Mouse (Mus musculus) intestine, postnatal 0 days (tissue): ENCODE measurements at regions not wholly inside any gene's neighbourhood (a gene's known extent, or its start where the extent isn't known, plus 50 kb on each side); places are given as distances from the start of the nearest gene placed in this dataset.

Experiments used
- ATAC-seq: fragments of 200-750 bp; cut with Nextera tagmentation; 2 replicates; pipeline ENCODE4 v1.8.0; 2017; ENCODE audit warnings: mild to moderate bottlenecking, moderate TSS enrichment, moderate library complexity
- H3K27ac ChIP-seq: fragments of 300-500 bp; sonication (generic); 2 replicates; pipeline ENCODE4 v1.5.1; 2014; ENCODE audit warnings: mild to moderate bottlenecking, low read depth, low read length, moderate library complexity
- H3K27me3 ChIP-seq: fragments of 300-500 bp; sonication (generic); replicated peaks from 2 replicates; pipeline ENCODE4 v1.6.1; 2014; ENCODE audit warnings: low read length, mixed read lengths; ENCODE audit not compliant: control insufficient read depth, insufficient read depth
- H3K36me3 ChIP-seq: fragments of 300-500 bp; sonication (generic); 2 replicates; pipeline ENCODE4 v1.6.1; 2014; ENCODE audit warnings: mild to moderate bottlenecking, moderate library complexity; ENCODE audit not compliant: control insufficient read depth, insufficient read depth
- H3K4me1 ChIP-seq: fragments of 300-500 bp; sonication (generic); replicated peaks from 2 replicates; pipeline ENCODE4 v1.6.1; 2014; ENCODE audit warnings: antibody characterized with exemption, low read length, mixed read lengths; ENCODE audit not compliant: control insufficient read depth, insufficient read depth
- H3K4me2 ChIP-seq: fragments of 300-500 bp; sonication (generic); replicated peaks from 2 replicates; pipeline ENCODE4 v1.6.1; 2014; ENCODE audit warnings: low read depth, mild to moderate bottlenecking, moderate library complexity
- H3K4me3 ChIP-seq: fragments of 300-500 bp; sonication (generic); 2 replicates; pipeline ENCODE4 v1.5.1; 2014; ENCODE audit warnings: low read depth, low read length
- H3K9ac ChIP-seq: fragments of 300-500 bp; sonication (generic); 2 replicates; pipeline ENCODE4 v1.6.1; 2014; ENCODE audit warnings: mild to moderate bottlenecking, low read depth, low read length
- H3K9me3 ChIP-seq: fragments of 300-500 bp; sonication (generic); 2 replicates; pipeline ENCODE4 v1.6.1; 2016; ENCODE audit warnings: mixed run types; ENCODE audit not compliant: control insufficient read depth
- CTCF ChIP-seq: sonication (generic); IDR thresholded peaks from 2 replicates; pipeline ENCODE4 v1.5.1; 2016; ENCODE audit warnings: low read depth, mild to moderate bottlenecking, control low read depth, antibody characterized with exemption, moderate library complexity
- WGBS: fragments of 180-500 bp; shearing (Covaris S2); extraction: QIAGEN DNeasy Blood & Tissue Kit; methylation state at CpG from one replicate; pipeline ENCODE4 v1.1.7; 2014; 5-methylcytosine and 5-hydroxymethylcytosine counted together

DNA sequence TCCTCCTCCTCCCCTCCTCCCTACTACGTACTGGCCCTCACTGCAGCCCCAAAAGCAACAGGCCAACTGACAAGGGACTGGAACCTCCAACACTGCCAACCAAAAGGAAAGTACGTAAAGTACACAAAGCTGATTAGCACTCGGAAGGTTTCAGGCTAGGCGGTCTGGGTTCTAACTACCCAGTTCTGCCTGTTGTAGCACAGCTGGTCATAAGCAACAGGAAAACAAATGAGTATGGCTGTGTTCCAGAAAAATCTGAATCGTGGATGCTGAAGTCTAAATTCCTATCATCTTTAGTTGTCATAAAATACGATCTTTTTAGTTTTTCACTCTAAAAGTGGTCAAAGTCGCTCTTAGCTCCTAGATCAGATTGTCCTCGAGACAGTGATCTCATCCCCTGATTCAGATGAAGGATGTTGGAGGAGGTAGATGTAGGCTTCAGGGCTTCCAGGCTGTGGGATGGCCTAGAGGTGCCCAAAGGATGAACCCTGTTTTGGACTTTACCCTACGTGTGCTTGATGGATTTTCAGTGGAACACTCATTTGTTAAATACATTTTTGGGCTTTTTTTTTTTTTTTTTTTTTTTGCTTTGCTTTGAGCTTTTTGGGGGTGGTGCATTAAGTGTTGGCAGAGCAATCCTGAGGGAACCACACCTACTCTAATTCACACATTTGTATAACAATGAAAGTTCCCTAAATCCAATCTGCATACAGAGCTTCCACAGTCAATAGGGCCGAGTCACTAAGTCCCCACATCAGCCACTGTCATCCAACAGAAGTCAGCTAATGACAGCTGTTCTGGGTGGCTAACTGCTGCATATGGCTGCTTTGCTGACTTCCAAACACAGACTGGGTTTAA lies 55.6 kb upstream of the Fzd7 start:
- no peak overlapping the region for H3K27ac ChIP-seq
- no peaks in the 10 kb centered on the region for H3K27me3 ChIP-seq
- ATAC-seq: no peak
- H3K9me3 ChIP-seq: no peaks in the 10 kb centered on the region
- H3K36me3 ChIP-seq: no peaks in the 10 kb centered on the region
- TF ChIP-seq CTCF: no peak
- no peak overlapping the region for H3K4me3 ChIP-seq
- H3K9ac ChIP-seq: no peak overlapping the region
- 56% methylated on average over 9 of the region's 10 CpGs for WGBS
- H3K4me1 ChIP-seq: 0 out of 2 replicates have a peak, but pooled peaks cover 5% of the 10 kb centered on the region
- no peak overlapping the region for H3K4me2 ChIP-seq

DNA sequence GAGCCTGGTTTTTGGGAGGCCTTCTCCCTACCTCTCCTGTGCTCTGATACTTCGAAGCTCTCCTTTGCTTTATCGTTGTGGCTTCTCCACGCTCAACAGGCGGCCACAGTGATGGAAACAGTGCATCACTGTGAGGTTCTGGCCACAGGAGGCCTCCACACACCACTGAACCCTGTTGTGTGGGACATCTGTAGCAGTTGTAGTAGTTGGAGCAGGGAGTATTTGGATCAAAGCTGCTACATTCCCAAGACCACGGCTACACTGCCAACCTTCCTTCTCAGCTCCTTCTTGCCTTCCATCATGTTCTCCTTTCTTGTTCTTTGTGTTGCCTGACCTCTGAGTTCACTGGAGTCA lies 55.0 kb upstream of the Fzd7 start:
- no peak overlapping the region for H3K27ac ChIP-seq
- no peaks in the 10 kb centered on the region for H3K27me3 ChIP-seq
- H3K36me3 ChIP-seq: no peaks in the 10 kb centered on the region
- peak; percentile 68 for TF ChIP-seq CTCF
- H3K4me2 ChIP-seq: no peak overlapping the region
- 67% methylated on average over 5 of the region's 5 CpGs for WGBS
- H3K9me3 ChIP-seq: no peaks in the 10 kb centered on the region
- 0 out of 2 replicates have a peak, but pooled peaks have one; percentile 33 for ATAC-seq
- no peak overlapping the region for H3K9ac ChIP-seq
- H3K4me3 ChIP-seq: no peak overlapping the region
- 0 out of 2 replicates have a peak, but pooled peaks cover 5% of the 10 kb centered on the region for H3K4me1 ChIP-seq

DNA sequence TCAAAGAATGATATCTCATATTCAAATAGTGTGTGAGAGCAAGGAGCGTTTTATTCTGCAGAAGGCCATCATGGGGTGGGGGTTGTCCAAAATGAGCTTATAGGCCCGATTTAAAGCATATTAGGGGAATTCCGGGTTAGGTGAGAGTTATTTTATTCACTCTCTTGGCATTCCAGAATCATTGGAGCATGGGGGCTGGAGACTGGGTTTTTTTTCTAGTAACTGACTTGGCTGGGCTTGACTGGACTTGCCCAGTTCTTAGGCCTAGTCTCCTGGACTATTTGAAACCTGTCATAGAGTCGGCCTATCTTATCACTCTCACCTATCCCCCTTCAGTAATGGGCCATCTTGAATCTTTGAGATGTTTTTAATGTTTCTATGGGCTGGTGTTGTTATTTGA lies 52.9 kb upstream of the Fzd7 start:
- no peaks in the 10 kb centered on the region for H3K27me3 ChIP-seq
- no peak overlapping the region for H3K27ac ChIP-seq
- WGBS: 80% methylated on average over 4 of the region's 4 CpGs
- no peak overlapping the region for H3K4me3 ChIP-seq
- no peak for TF ChIP-seq CTCF
- H3K4me2 ChIP-seq: no peak overlapping the region
- no peak for ATAC-seq
- no peaks in the 10 kb centered on the region for H3K4me1 ChIP-seq
- no peaks in the 10 kb centered on the region for H3K36me3 ChIP-seq
- H3K9ac ChIP-seq: no peak overlapping the region
- no peaks in the 10 kb centered on the region for H3K9me3 ChIP-seq

DNA sequence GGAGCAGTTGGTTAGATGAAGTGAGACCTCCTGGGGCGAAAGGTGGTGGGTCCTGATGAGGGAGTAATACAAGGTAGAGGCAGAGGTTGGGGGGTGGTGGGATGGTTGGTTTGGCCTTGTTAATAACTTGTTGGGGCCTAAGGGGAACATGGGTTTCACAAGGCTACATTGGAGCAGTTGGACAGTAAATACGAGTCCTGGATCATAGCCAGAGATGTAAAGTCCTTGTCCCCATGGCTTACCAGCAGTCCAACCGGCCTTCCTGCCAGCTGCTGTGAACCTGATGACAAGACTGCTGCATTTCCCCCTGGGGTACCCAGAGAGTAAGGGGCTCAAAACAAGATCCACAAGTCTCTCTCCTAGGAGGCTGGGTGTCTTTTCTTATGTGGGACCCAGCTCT lies 52.0 kb upstream of the Fzd7 start:
- Histone ChIP-seq H3K27me3 (no peaks in the 10 kb centered on the region), H3K27ac (no peak overlapping the region), H3K9ac (no peak overlapping the region), H3K4me3 (no peak overlapping the region), H3K9me3 (no peaks in the 10 kb centered on the region), H3K4me1 (no peaks in the 10 kb centered on the region), H3K4me2 (no peak overlapping the region), H3K36me3 (no peaks in the 10 kb centered on the region)
- 78% methylated on average over 3 of the region's 3 CpGs for WGBS
- no peak for TF ChIP-seq CTCF
- no peak for ATAC-seq

DNA sequence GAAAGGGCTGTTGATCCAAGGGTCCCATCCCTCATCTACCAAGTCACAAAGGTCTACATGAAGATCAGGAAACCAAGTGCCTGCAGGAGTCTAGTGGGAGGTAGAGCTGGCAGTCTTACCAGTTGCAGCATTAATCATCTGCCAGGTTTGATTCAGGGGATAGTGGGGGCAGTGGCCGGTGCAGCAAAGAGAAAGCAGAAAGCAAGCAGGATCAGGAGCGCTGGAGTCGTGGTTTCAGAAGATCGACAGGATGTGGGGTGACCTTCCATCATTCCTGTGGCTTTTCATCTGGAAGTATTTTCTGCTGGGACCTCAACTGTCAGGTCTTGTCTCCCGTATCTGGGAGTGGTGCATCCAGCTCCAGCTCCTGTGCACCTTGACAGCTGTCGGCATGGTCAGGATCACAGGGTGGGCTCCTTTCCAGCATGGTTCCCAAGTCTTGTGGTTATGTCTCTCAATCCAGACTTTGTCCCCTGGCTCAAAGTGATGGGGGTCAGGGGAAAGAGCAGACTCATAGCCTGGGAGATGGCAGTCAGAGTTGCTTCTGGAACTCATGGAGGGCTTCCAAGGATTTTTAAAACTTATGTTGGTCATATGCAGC lies 51.2 kb upstream of the Fzd7 start:
- 90% methylated on average over 6 of the region's 6 CpGs for WGBS
- Histone ChIP-seq H3K9ac (no peak overlapping the region), H3K27ac (no peak overlapping the region), H3K4me3 (no peak overlapping the region), H3K9me3 (no peaks in the 10 kb centered on the region), H3K27me3 (no peaks in the 10 kb centered on the region), H3K4me2 (no peak overlapping the region), H3K36me3 (no peaks in the 10 kb centered on the region), H3K4me1 (no peaks in the 10 kb centered on the region)
- ATAC-seq: no peak
- no peak for TF ChIP-seq CTCF
